Mouse (Mus musculus): ENCODE results near the gene Nfe2l2. TPM values are rescaled to one million over a fixed set of nuclear protein-coding genes. Genes with fewer than 3 reads are reported as not detected.
"Not testable (repeated sequence)": the region's sequence is repeated elsewhere in the genome, so short reads cannot be mapped to it uniquely, and the experiment has no call there.

Gene Nfe2l2
- polyA plus RNA-seq, 1 experiment from 2014 or later = 134 TPM

DNA sequence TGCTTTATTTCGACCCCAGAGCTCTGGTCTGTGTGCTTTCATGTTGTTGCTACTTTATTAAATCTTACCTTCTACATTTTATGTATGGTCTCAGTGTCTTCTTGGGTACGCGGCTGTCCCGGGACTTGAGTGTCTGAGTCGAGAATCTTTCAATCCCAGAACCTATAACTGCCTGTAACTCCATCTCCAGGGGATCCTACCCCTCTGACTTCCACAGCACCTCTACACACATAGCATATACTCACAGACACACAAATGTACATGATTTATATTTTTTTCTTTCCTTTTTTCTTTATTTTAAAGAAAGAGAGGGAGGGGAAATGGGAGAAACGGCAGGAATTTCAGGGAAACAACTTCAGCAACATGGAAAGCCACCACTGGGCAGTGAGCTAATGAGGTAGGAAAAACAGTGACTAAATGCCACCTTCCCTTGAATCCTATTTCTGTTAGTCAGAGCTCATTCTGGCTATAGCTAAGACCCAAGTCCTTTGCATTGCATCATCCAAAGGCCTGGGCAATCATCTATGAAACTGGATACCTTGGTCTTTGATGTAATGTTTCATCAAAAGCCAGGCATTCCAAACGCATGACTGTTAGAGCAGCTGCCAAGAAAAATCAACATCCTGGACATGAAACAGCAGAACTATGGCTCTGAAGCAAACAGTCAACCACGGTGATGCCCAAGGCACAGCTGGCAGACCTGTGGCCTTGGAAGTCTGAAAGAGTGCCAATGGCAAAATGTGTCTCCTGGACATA, 61.5 kb downstream of the Nfe2l2 start:
- ATAC-seq (ENCODE audit: low read depth) = peak; percentile 87
- Histone ChIP-seq H3K4me3 (ENCODE audit: low read length) (no peak overlapping the region), H3K36me3 (ENCODE audit: control insufficient read depth, insufficient read depth, low read length) (no peaks in the 10 kb centered on the region), H3K9me3 (ENCODE audit: control insufficient read depth, low read length) (no peaks in the 10 kb centered on the region), H3K27ac (ENCODE audit: low read length) (peak overlapping the region; percentile 65), H3K4me1 (replicated peaks; ENCODE audit: control insufficient read depth, insufficient read depth, low read length) (peaks cover 11% of the 10 kb centered on the region), H3K4me2 (ENCODE audit: low read depth, low read length) (no peak overlapping the region), H3K9ac (ENCODE audit: low read length) (peak overlapping the region; percentile 7; the same call in 1 of the 2 replicates), H3K27me3 (ENCODE audit: control insufficient read depth, insufficient read depth, low read depth, low read length) (no peaks in the 10 kb centered on the region)
- WGBS = 50% methylated on average over 8 of the region's 8 CpGs

GRCm38 (mm10) chr2:75642312-75642711, 62.1 kb downstream of the Nfe2l2 start:
- H3K27ac ChIP-seq (ENCODE audit: low read length) = not testable (repeated sequence)

GRCm38 (mm10) chr2:75639535-75639934, 64.9 kb downstream of the Nfe2l2 start:
- Histone ChIP-seq H3K4me3 (ENCODE audit: low read length) (peak overlapping the region; percentile 20; the same call in 1 of the 2 replicates), H3K4me1 (replicated peaks; ENCODE audit: control insufficient read depth, insufficient read depth, low read length) (peaks cover 11% of the 10 kb centered on the region), H3K4me2 (ENCODE audit: low read depth, low read length) (0 out of 2 replicates have a peak overlapping the region, but pooled peaks have one; percentile 20), H3K27ac (ENCODE audit: low read length) (peak overlapping the region; percentile 70; the same call in 1 of the 2 replicates)
- H3K36me3 ChIP-seq (ENCODE audit: control insufficient read depth, insufficient read depth, low read length); H3K9ac ChIP-seq (ENCODE audit: low read length); H3K9me3 ChIP-seq (ENCODE audit: control insufficient read depth, low read length); H3K27me3 ChIP-seq (ENCODE audit: control insufficient read depth, insufficient read depth, low read depth, low read length); ATAC-seq (ENCODE audit: low read depth): not testable (repeated sequence)
- 2% methylated on average over 11 of the region's 12 CpGs for WGBS

More at GRCm38 (mm10) chr2:75642312-75642711, 62.1 kb downstream of the Nfe2l2 start:
- not testable (repeated sequence) for H3K9ac ChIP-seq (ENCODE audit: low read length); ATAC-seq (ENCODE audit: low read depth); H3K36me3 ChIP-seq (ENCODE audit: control insufficient read depth, insufficient read depth, low read length); H3K4me3 ChIP-seq (ENCODE audit: low read length); H3K4me2 ChIP-seq (ENCODE audit: low read depth, low read length); H3K9me3 ChIP-seq (ENCODE audit: control insufficient read depth, low read length); H3K27me3 ChIP-seq (ENCODE audit: control insufficient read depth, insufficient read depth, low read depth, low read length)
- peaks cover 11% of the 10 kb centered on the region for H3K4me1 ChIP-seq (replicated peaks; ENCODE audit: control insufficient read depth, insufficient read depth, low read length)
- 31% methylated on average over 4 of the region's 4 CpGs for WGBS

- peak; percentile 35; the same call in 1 of the 2 replicates for ATAC-seq (ENCODE audit: low read depth)
- WGBS = 88% methylated on average over 6 of the region's 6 CpGs
Measured at GRCm38 (mm10) chr2:75637822-75638221, 66.6 kb downstream of the Nfe2l2 start.

DNA sequence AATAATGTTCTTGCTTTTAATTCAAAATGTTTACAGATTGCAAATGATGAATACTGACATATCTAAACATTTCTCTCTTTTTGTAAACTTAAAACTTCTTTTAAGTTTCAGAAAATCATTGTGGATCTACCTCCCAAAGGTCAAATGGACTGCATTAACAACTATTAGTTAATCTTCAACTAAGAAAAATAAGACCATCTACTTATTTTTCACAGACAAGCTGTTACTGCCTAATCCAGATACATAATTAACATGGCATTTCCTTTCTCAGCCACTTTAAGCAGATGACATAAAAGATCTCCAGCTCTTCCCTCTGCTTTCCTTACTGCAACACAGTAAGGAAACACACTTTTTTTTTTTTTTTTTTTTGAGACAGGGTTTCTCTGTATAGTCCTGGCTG, 67.1 kb downstream of the Nfe2l2 start:
- Histone ChIP-seq H3K4me2 (ENCODE audit: low read depth, low read length) (no peak overlapping the region), H3K4me3 (ENCODE audit: low read length) (no peak overlapping the region), H3K27ac (ENCODE audit: low read length) (0 out of 2 replicates have a peak overlapping the region, but pooled peaks have one; percentile 52), H3K4me1 (replicated peaks; ENCODE audit: control insufficient read depth, insufficient read depth, low read length) (peaks cover 8% of the 10 kb centered on the region; the same call in 1 of the 2 replicates), H3K27me3 (ENCODE audit: control insufficient read depth, insufficient read depth, low read depth, low read length) (no peaks in the 10 kb centered on the region), H3K36me3 (ENCODE audit: control insufficient read depth, insufficient read depth, low read length) (no peaks in the 10 kb centered on the region), H3K9me3 (ENCODE audit: control insufficient read depth, low read length) (no peaks in the 10 kb centered on the region), H3K9ac (ENCODE audit: low read length) (no peak overlapping the region)
- ATAC-seq (ENCODE audit: low read depth) = no peak

More at GRCm38 (mm10) chr2:75637822-75638221, 66.6 kb downstream of the Nfe2l2 start:
- not testable (repeated sequence) for H3K4me3 ChIP-seq (ENCODE audit: low read length); H3K9ac ChIP-seq (ENCODE audit: low read length); H3K36me3 ChIP-seq (ENCODE audit: control insufficient read depth, insufficient read depth, low read length); H3K4me1 ChIP-seq (replicated peaks; ENCODE audit: control insufficient read depth, insufficient read depth, low read length); H3K27me3 ChIP-seq (ENCODE audit: control insufficient read depth, insufficient read depth, low read depth, low read length); H3K4me2 ChIP-seq (ENCODE audit: low read depth, low read length); H3K9me3 ChIP-seq (ENCODE audit: control insufficient read depth, low read length)
- H3K27ac ChIP-seq (ENCODE audit: low read length) = peak overlapping the region; percentile 52; the same call in 1 of the 2 replicates

DNA sequence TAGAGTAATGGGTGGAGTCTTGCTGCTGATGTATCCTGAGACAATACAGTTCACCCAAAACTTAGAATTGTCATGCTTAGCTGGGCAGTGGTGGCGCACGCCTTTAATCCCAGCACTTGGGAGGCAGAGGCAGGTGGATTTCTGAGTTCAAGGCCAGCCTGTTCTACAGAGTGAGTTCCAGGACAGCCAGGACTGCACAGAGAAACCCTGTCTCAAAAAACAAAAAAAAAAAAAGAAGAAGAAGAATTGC, 67.5 kb downstream of the Nfe2l2 start:
- not testable (repeated sequence) for H3K36me3 ChIP-seq (ENCODE audit: control insufficient read depth, insufficient read depth, low read length); ATAC-seq (ENCODE audit: low read depth)

DNA sequence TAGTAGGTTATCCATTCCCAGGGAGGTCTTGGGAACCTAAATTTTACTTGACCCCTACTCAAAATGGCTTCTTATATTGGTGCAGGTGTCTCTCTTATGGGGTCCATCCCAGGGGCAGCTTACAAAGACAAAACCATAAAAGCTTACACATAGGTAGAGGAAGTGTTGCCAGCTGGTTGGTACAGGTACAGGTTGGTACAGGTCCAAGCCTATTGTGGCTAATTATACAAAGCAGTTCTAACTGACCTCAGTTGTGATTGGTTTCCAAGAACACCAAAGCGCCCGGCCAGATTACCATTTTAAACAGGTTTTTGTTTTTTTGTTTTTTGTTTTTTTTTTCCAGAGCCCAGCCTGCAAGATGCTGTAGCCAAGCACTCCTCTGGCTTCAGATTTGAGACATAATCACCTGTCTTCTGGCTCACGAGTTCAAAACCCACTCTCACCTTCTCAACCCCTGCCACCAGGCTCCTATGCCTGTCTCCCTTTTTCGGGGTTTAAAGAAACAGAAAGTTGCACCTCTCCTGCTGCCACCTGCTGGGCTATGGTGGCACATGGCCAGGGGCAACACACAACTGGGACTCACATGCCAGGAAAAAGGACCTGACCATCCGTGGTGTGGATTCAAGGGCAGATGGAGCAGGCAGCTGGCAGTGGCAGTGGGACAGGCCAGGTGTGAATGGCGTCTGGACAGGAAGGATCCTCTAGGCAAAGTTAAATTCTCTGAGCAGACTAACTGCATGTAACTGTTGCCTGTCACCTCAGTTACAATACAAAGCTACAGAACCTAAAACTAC, 68.0 kb downstream of the Nfe2l2 start:
- H3K36me3 ChIP-seq (ENCODE audit: control insufficient read depth, insufficient read depth, low read length) = no peaks in the 10 kb centered on the region
- no peak overlapping the region for H3K4me3 ChIP-seq (ENCODE audit: low read length)
- H3K27ac ChIP-seq (ENCODE audit: low read length) = no peak overlapping the region
- H3K4me1 ChIP-seq (replicated peaks; ENCODE audit: control insufficient read depth, insufficient read depth, low read length) = peaks cover 8% of the 10 kb centered on the region; the same call in 1 of the 2 replicates
- H3K4me2 ChIP-seq (ENCODE audit: low read depth, low read length) = no peak overlapping the region
- no peaks in the 10 kb centered on the region for H3K9me3 ChIP-seq (ENCODE audit: control insufficient read depth, low read length)
- H3K27me3 ChIP-seq (ENCODE audit: control insufficient read depth, insufficient read depth, low read depth, low read length) = no peaks in the 10 kb centered on the region
- WGBS = 58% methylated on average over 6 of the region's 6 CpGs
- H3K9ac ChIP-seq (ENCODE audit: low read length) = no peak overlapping the region
- no peak for ATAC-seq (ENCODE audit: low read depth)

More for the DNA sequence above, 67.5 kb downstream of the Nfe2l2 start:
- H3K9ac ChIP-seq (ENCODE audit: low read length); H3K27ac ChIP-seq (ENCODE audit: low read length); H3K27me3 ChIP-seq (ENCODE audit: control insufficient read depth, insufficient read depth, low read depth, low read length); H3K4me2 ChIP-seq (ENCODE audit: low read depth, low read length); H3K4me1 ChIP-seq (replicated peaks; ENCODE audit: control insufficient read depth, insufficient read depth, low read length); H3K4me3 ChIP-seq (ENCODE audit: low read length); H3K9me3 ChIP-seq (ENCODE audit: control insufficient read depth, low read length): not testable (repeated sequence)
- WGBS = 93% methylated on average over 2 of the region's 2 CpGs

- not testable (repeated sequence) for H3K4me3 ChIP-seq (ENCODE audit: low read length); ATAC-seq (ENCODE audit: low read depth); H3K27me3 ChIP-seq (ENCODE audit: control insufficient read depth, insufficient read depth, low read depth, low read length); H3K36me3 ChIP-seq (ENCODE audit: control insufficient read depth, insufficient read depth, low read length); H3K9me3 ChIP-seq (ENCODE audit: control insufficient read depth, low read length); H3K4me2 ChIP-seq (ENCODE audit: low read depth, low read length); H3K27ac ChIP-seq (ENCODE audit: low read length); H3K9ac ChIP-seq (ENCODE audit: low read length); H3K4me1 ChIP-seq (replicated peaks; ENCODE audit: control insufficient read depth, insufficient read depth, low read length)
- 87% methylated on average over 14 of the region's 14 CpGs for WGBS
Measured at GRCm38 (mm10) chr2:75634431-75634830, 70.0 kb downstream of the Nfe2l2 start.

- Histone ChIP-seq H3K9me3 (ENCODE audit: control insufficient read depth, low read length) (no peaks in the 10 kb centered on the region), H3K4me2 (ENCODE audit: low read depth, low read length) (peak overlapping the region; percentile 34), H3K9ac (ENCODE audit: low read length) (no peak overlapping the region), H3K4me1 (replicated peaks; ENCODE audit: control insufficient read depth, insufficient read depth, low read length) (peaks cover 8% of the 10 kb centered on the region; the same call in 1 of the 2 replicates), H3K36me3 (ENCODE audit: control insufficient read depth, insufficient read depth, low read length) (no peaks in the 10 kb centered on the region), H3K27ac (ENCODE audit: low read length) (peak overlapping the region; percentile 78), H3K27me3 (ENCODE audit: control insufficient read depth, insufficient read depth, low read depth, low read length) (no peaks in the 10 kb centered on the region), H3K4me3 (ENCODE audit: low read length) (no peak overlapping the region)
- WGBS = 40% methylated on average over 5 of the region's 5 CpGs
- peak; percentile 90 for ATAC-seq (ENCODE audit: low read depth)
Measured at GRCm38 (mm10) chr2:75633784-75634183, 70.7 kb downstream of the Nfe2l2 start.
